Mouse (Mus musculus) heart, embryonic 15.5 days (tissue): Measurements from ENCODE around the gene Wdr89. TPM values are rescaled to one million over a fixed set of nuclear protein-coding genes. Genes with fewer than 3 reads are reported as not detected.
"Not testable (repeated sequence)": the region's sequence is repeated elsewhere in the genome, so short reads cannot be mapped to it uniquely, and the experiment has no call there.

Source experiments
- ATAC-seq: fragments of 200-750 bp; cut with Nextera tagmentation; replicated peaks from 2 replicates; pipeline ENCODE4 v1.8.0; 2017; ENCODE audit warnings: low read depth, moderate TSS enrichment; ENCODE audit not compliant: insufficient number of reproducible peaks, insufficient read depth, low FRiP score
- H3K27ac ChIP-seq: fragments of 300-500 bp; sonication (generic); 2 replicates; pipeline ENCODE4 v1.5.1; 2015; ENCODE audit warnings: mild to moderate bottlenecking, inconsistent platforms
- H3K27me3 ChIP-seq: fragments of 300-500 bp; sonication (generic); 2 replicates; pipeline ENCODE4 v1.6.1; 2015; ENCODE audit warnings: inconsistent platforms
- H3K36me3 ChIP-seq: fragments of 300-500 bp; sonication (generic); 2 replicates; pipeline ENCODE4 v1.6.1; 2015; ENCODE audit warnings: mild to moderate bottlenecking, inconsistent platforms
- H3K4me1 ChIP-seq: fragments of 300-500 bp; sonication (generic); replicated peaks from 2 replicates; pipeline ENCODE4 v1.6.1; 2015; ENCODE audit warnings: inconsistent platforms
- H3K4me2 ChIP-seq: fragments of 300-500 bp; sonication (generic); 2 replicates; pipeline ENCODE4 v1.6.1; 2015; ENCODE audit warnings: inconsistent platforms, mild to moderate bottlenecking, moderate library complexity
- H3K4me3 ChIP-seq: fragments of 300-500 bp; sonication (generic); 2 replicates; pipeline ENCODE4 v1.5.1; 2015; ENCODE audit warnings: mild to moderate bottlenecking, inconsistent platforms
- H3K9ac ChIP-seq: fragments of 300-500 bp; sonication (generic); 2 replicates; pipeline ENCODE4 v1.6.1; 2015; ENCODE audit warnings: mild to moderate bottlenecking, inconsistent platforms
- H3K9me3 ChIP-seq: fragments of 300-500 bp; sonication (generic); replicated peaks from 2 replicates; pipeline ENCODE4 v1.6.1; 2016; ENCODE audit warnings: inconsistent platforms
- WGBS: fragments of 180-500 bp; shearing (Covaris S2); methylation state at CpG from one replicate; pipeline ENCODE4 v1.1.7; 2015; ENCODE audit warnings: mixed read lengths; 5-methylcytosine and 5-hydroxymethylcytosine counted together
- polyA plus RNA-seq: library from polyadenylated mRNA; unstranded; fragments of >200 nt; fragmentation: Nextera tagmentation; extraction: Ambion mirVana; gene quantifications from 2 replicates; pipeline ENCODE4 v1.2.1, GENCODE M21; 2015

The Wdr89 gene
- polyA plus RNA-seq, 1 experiment from 2014 or later, result 6.7 TPM

GRCm38 (mm10) chr12:75695845-75696244, 26.5 kb upstream of the Wdr89 start:
- not testable (repeated sequence) for H3K27me3 ChIP-seq, H3K9me3 ChIP-seq, H3K4me2 ChIP-seq, H3K4me3 ChIP-seq, H3K36me3 ChIP-seq, ATAC-seq, H3K9ac ChIP-seq, H3K4me1 ChIP-seq, H3K27ac ChIP-seq
- WGBS, result 91% methylated on average over 1 of the region's 1 CpGs

DNA sequence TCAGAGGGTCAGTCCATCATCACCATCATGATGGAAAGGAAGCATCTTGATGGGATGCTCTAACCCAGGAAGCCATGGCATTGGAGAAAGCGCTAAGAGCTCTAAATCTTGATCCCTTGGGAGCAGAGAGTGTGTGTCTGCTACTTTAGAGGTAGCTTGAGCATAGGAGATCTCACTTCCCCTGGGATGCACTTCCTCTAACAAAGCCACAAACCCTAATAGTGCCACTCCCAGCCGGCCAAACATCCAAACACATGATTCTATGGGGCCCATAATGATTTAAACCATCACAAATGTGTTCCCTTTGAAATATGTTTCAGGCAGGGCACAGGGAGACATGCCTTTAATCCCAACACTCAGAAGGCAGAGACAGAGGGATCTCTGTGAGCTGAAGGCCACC, 19.7 kb upstream of the Wdr89 start:
- H3K9me3 ChIP-seq, result no peaks in the 10 kb centered on the region
- no peak overlapping the region for H3K4me3 ChIP-seq
- ATAC-seq, result no peak
- H3K36me3 ChIP-seq, result no peaks in the 10 kb centered on the region
- H3K4me2 ChIP-seq, result no peak overlapping the region
- no peak overlapping the region for H3K9ac ChIP-seq
- no peak overlapping the region for H3K27ac ChIP-seq
- no peaks in the 10 kb centered on the region for H3K27me3 ChIP-seq
- H3K4me1 ChIP-seq, result no peaks in the 10 kb centered on the region
- WGBS, result 79% methylated on average over 2 of the region's 2 CpGs

- Histone ChIP-seq H3K4me1 (no peaks in the 10 kb centered on the region), H3K4me3 (no peak overlapping the region), H3K4me2 (no peak overlapping the region), H3K36me3 (no peaks in the 10 kb centered on the region), H3K9ac (no peak overlapping the region), H3K27ac (no peak overlapping the region), H3K9me3 (no peaks in the 10 kb centered on the region), H3K27me3 (no peaks in the 10 kb centered on the region)
- ATAC-seq, result no peak
- 27% methylated on average over 4 of the region's 4 CpGs for WGBS
Measured at GRCm38 (mm10) chr12:75687314-75687713, 18.0 kb upstream of the Wdr89 start.

DNA sequence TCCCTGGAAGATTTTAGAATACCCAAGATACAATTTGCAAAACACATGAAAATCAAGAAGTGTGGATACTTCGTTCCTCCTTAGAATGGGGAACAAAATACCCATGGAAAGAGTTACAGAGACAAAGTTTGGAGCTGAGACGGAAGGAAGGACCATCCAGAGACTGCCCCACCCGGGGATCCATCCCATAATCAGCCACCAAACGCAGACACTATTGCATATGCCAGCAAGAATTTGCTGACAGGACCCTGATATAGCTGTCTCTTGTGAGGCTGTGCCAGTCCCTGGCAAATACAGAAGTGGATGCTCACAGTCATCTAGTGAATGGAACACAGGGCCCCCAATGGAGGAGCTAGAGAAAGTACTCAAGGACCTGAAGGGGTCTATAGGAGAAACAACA, 14.7 kb upstream of the Wdr89 start:
- H3K36me3 ChIP-seq, H3K9ac ChIP-seq, H3K9me3 ChIP-seq, H3K27ac ChIP-seq, H3K4me2 ChIP-seq, ATAC-seq, H3K4me1 ChIP-seq, H3K4me3 ChIP-seq, H3K27me3 ChIP-seq: not testable (repeated sequence)
- WGBS, result 73% methylated on average over 4 of the region's 4 CpGs

DNA sequence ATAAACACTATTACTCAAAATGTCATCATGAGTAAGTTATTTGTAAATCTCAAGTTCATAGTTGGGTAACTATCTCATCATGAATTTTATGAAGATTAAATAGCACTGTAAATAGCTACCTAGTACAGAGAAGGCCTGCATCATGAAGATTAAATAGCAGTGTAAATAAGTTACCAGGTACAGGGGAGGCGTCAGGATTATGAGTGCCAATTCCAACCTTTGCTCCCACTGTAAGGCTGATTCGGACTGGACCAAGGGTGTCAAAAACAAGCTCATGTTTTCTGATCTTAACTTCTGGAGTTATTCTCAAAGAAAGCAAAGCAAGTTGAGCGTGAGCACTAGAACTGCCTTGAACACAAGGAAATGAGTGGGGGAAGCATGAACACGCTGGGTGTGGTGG, 14.3 kb upstream of the Wdr89 start:
- 91% methylated on average over 4 of the region's 4 CpGs for WGBS
- no peak for ATAC-seq
- Histone ChIP-seq H3K4me2 (no peak overlapping the region), H3K27ac (no peak overlapping the region), H3K4me3 (no peak overlapping the region), H3K4me1 (no peaks in the 10 kb centered on the region), H3K36me3 (no peaks in the 10 kb centered on the region), H3K9ac (no peak overlapping the region), H3K27me3 (no peaks in the 10 kb centered on the region), H3K9me3 (no peaks in the 10 kb centered on the region)

GRCm38 (mm10) chr12:75682842-75683241, 13.5 kb upstream of the Wdr89 start:
- no peak overlapping the region for H3K4me3 ChIP-seq
- no peak for ATAC-seq
- H3K9me3 ChIP-seq, result no peaks in the 10 kb centered on the region
- H3K9ac ChIP-seq, result no peak overlapping the region
- H3K4me1 ChIP-seq, result no peaks in the 10 kb centered on the region
- no peak overlapping the region for H3K27ac ChIP-seq
- no peaks in the 10 kb centered on the region for H3K27me3 ChIP-seq
- H3K36me3 ChIP-seq, result no peaks in the 10 kb centered on the region
- 62% methylated on average over 2 of the region's 2 CpGs for WGBS
- H3K4me2 ChIP-seq, result no peak overlapping the region

DNA sequence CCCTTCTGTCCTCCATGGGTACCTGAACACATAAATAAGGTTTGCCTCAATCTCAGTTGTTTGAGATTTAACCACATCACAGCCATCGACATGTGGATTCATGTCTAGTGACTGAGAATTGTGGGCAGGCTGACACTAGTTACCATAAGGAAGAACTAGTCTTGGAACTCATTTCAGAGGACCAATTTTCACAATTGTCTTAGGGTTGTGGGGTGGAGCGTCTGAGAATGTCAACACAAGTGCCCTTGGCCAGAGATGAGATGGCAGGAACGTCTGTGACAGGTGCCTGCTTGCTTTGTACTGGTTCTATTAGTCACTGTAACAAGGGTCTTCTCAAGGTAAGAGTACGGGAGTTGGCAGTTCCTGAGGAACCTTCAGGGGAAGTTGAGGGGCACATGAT, 11.8 kb upstream of the Wdr89 start:
- no peaks in the 10 kb centered on the region for H3K9me3 ChIP-seq
- no peak for ATAC-seq
- WGBS, result 80% methylated on average over 4 of the region's 4 CpGs
- H3K4me2 ChIP-seq, result no peak overlapping the region
- H3K36me3 ChIP-seq, result no peaks in the 10 kb centered on the region
- H3K9ac ChIP-seq, result no peak overlapping the region
- no peak overlapping the region for H3K4me3 ChIP-seq
- no peak overlapping the region for H3K27ac ChIP-seq
- H3K27me3 ChIP-seq, result no peaks in the 10 kb centered on the region
- H3K4me1 ChIP-seq, result no peaks in the 10 kb centered on the region

- Histone ChIP-seq H3K4me1 (no peaks in the 10 kb centered on the region), H3K9ac (no peak overlapping the region), H3K4me2 (no peak overlapping the region), H3K36me3 (no peaks in the 10 kb centered on the region), H3K27ac (no peak overlapping the region), H3K27me3 (no peaks in the 10 kb centered on the region), H3K9me3 (no peaks in the 10 kb centered on the region), H3K4me3 (no peak overlapping the region)
- 92% methylated on average over 4 of the region's 4 CpGs for WGBS
- ATAC-seq, result no peak
Measured at GRCm38 (mm10) chr12:75678393-75678792, 9.1 kb upstream of the Wdr89 start.

GRCm38 (mm10) chr12:75672630-75673029, 3.3 kb upstream of the Wdr89 start:
- ATAC-seq, result no peak
- H3K4me2 ChIP-seq, result no peak overlapping the region
- 92% methylated on average over 4 of the region's 4 CpGs for WGBS
- no peaks in the 10 kb centered on the region for H3K36me3 ChIP-seq
- no peaks in the 10 kb centered on the region for H3K27me3 ChIP-seq
- H3K27ac ChIP-seq, result no peak overlapping the region
- H3K9me3 ChIP-seq, result no peaks in the 10 kb centered on the region
- no peak overlapping the region for H3K4me3 ChIP-seq
- peaks cover 10% of the 10 kb centered on the region for H3K4me1 ChIP-seq
- H3K9ac ChIP-seq, result no peak overlapping the region

DNA sequence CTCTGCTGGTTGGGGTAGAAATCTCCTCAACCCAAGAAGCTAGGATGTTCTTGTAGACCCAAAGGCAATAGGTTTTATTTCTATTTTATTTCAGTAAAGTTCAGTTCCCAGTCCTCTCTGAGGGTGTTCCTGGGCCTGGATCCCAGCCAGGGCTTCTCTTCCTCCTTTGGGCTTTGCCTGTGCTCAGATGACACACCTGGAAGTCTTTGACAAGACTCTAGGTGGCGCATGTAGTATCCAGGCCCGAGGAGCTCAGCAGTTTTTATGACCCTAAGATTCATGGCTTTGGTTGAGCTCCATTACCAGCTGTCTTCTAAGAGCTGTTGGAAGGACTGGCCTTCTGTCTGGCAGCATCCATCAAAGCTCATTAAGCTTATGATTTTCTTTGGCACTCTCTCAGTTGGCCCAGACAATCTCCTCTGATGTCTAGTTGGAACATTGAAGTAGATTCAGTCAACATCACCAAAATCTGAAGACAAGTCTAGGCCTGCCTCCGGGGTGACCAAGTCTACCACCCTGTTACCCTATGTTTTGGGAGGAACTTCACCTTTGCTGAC, 2.5 kb upstream of the Wdr89 start:
- Histone ChIP-seq H3K27ac (no peak overlapping the region), H3K9ac (no peak overlapping the region), H3K9me3 (no peaks in the 10 kb centered on the region), H3K4me1 (peaks cover 10% of the 10 kb centered on the region), H3K4me3 (no peak overlapping the region), H3K4me2 (no peak overlapping the region), H3K36me3 (no peaks in the 10 kb centered on the region), H3K27me3 (no peaks in the 10 kb centered on the region)
- 82% methylated on average over 3 of the region's 3 CpGs for WGBS
- ATAC-seq, result no peak

- H3K36me3 ChIP-seq, result no peaks in the 10 kb centered on the region
- ATAC-seq, result no peak
- H3K27me3 ChIP-seq, result no peaks in the 10 kb centered on the region
- no peaks in the 10 kb centered on the region for H3K9me3 ChIP-seq
- peak overlapping the region; percentile 7; the same call in 1 of the 2 replicates for H3K9ac ChIP-seq
- H3K4me1 ChIP-seq, result peaks cover 10% of the 10 kb centered on the region
- WGBS, result 85% methylated on average over 6 of the region's 6 CpGs
- H3K4me3 ChIP-seq, result peak overlapping the region; percentile 67
- peak overlapping the region; percentile 70 for H3K4me2 ChIP-seq
- H3K27ac ChIP-seq, result no peak overlapping the region
Measured at GRCm38 (mm10) chr12:75670611-75671010, 1.3 kb upstream of the Wdr89 start.

DNA sequence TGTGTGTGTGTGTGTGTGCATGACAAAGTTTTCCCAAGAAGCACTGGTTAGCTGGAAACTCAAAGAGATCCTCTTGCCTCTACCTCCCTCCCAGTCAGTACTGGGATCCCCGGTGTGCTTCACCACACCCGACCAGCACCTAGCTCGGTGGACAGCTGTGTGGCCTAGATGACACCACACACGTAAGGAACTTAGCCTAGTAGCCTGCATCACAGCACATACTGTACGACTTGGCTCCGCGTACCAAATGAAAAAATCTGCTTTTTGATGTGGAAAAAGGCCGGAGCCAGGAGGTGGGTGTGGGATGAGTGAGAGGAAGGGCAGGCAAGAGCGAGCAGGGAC, 450 bp downstream of the Wdr89 start:
- Histone ChIP-seq H3K27me3 (no peaks in the 10 kb centered on the region), H3K4me1 (peaks cover 10% of the 10 kb centered on the region), H3K4me2 (peak overlapping the region; percentile 82), H3K9ac (peak overlapping the region; percentile 68), H3K9me3 (no peaks in the 10 kb centered on the region), H3K4me3 (peak overlapping the region; percentile 67), H3K27ac (peak overlapping the region; percentile 88), H3K36me3 (no peaks in the 10 kb centered on the region)
- under 1% methylated on average over 9 of the region's 9 CpGs for WGBS
- peak; percentile 2 for ATAC-seq
